Mouse (Mus musculus) midbrain, embryonic 11.5 days (tissue): ENCODE measurements at regions not wholly inside any gene's neighbourhood (a gene's known extent, or its start where the extent isn't known, plus 50 kb on each side); places are given as distances from the start of the nearest gene placed in this dataset.
A peak's percentile ranks its signal among the peaks of the same experiment; 100 is the strongest.

ENCODE experiments used
- ATAC-seq: fragments of 200-750 bp; cut with Nextera tagmentation; 2 replicates; pipeline ENCODE4 v1.8.0; 2017; ENCODE audit warnings: moderate TSS enrichment, moderate library complexity; ENCODE audit not compliant: low FRiP score
- DNase-seq: peaks from one replicate; pipeline ENCODE4 v3.0.0; 2015; ENCODE audit warnings: low spot score; ENCODE audit errors: missing footprints
- H3K27ac ChIP-seq: fragments of 300-500 bp; sonication (generic); 2 replicates; pipeline ENCODE4 v1.5.1; 2014; ENCODE audit warnings: low read depth, low read length
- H3K27me3 ChIP-seq: fragments of 300-500 bp; sonication (generic); 2 replicates; pipeline ENCODE4 v1.6.1; 2014; ENCODE audit warnings: mild to moderate bottlenecking, low read length, moderate library complexity, mixed read lengths; ENCODE audit not compliant: control insufficient read depth, insufficient read depth
- H3K36me3 ChIP-seq: fragments of 300-500 bp; sonication (generic); 2 replicates; pipeline ENCODE4 v1.6.1; 2014; ENCODE audit warnings: mild to moderate bottlenecking, low read length, moderate library complexity, mixed read lengths; ENCODE audit not compliant: control insufficient read depth, insufficient read depth
- H3K4me1 ChIP-seq: fragments of 300-500 bp; sonication (generic); 2 replicates; pipeline ENCODE4 v1.6.1; 2014; ENCODE audit warnings: low read length; ENCODE audit not compliant: control insufficient read depth, insufficient read depth
- H3K4me2 ChIP-seq: fragments of 300-500 bp; sonication (generic); 2 replicates; pipeline ENCODE4 v1.6.1; 2014; ENCODE audit warnings: mild to moderate bottlenecking, moderate library complexity
- H3K4me3 ChIP-seq: fragments of 300-500 bp; sonication (generic); 2 replicates; pipeline ENCODE4 v1.5.1; 2014; ENCODE audit warnings: low read depth, low read length
- H3K9ac ChIP-seq: fragments of 300-500 bp; sonication (generic); 2 replicates; pipeline ENCODE4 v1.6.1; 2014; ENCODE audit warnings: low read length
- H3K9me3 ChIP-seq: fragments of 300-500 bp; sonication (generic); 2 replicates; pipeline ENCODE4 v1.6.1; 2016; ENCODE audit warnings: low read length; ENCODE audit not compliant: control insufficient read depth
- WGBS: fragments of 180-500 bp; shearing (Covaris S2); extraction: QIAGEN DNeasy Blood & Tissue Kit; methylation state at CpG from one replicate; pipeline ENCODE4 v1.1.7; 2014; 5-methylcytosine and 5-hydroxymethylcytosine counted together

GRCm38 (mm10) chrX:61432276-61432675, 246.9 kb upstream of the Cdr1 start:
- DNase-seq (no peak), ATAC-seq (no peak)
- Histone ChIP-seq H3K9me3 (no peaks in the 10 kb centered on the region), H3K36me3 (no peaks in the 10 kb centered on the region), H3K27ac (no peak overlapping the region), H3K4me2 (no peak overlapping the region), H3K9ac (no peak overlapping the region), H3K27me3 (no peaks in the 10 kb centered on the region), H3K4me1 (no peaks in the 10 kb centered on the region), H3K4me3 (no peak overlapping the region)
- WGBS: 77% methylated on average over 1 of the region's 1 CpGs

GRCm38 (mm10) chrX:61425316-61425715, 240.0 kb upstream of the Cdr1 start:
- no peak overlapping the region for H3K4me3 ChIP-seq
- no peak overlapping the region for H3K4me2 ChIP-seq
- H3K27me3 ChIP-seq: no peaks in the 10 kb centered on the region
- H3K36me3 ChIP-seq: no peaks in the 10 kb centered on the region
- ATAC-seq (no peak), DNase-seq (no peak)
- no peak overlapping the region for H3K27ac ChIP-seq
- no peaks in the 10 kb centered on the region for H3K9me3 ChIP-seq
- H3K9ac ChIP-seq: no peak overlapping the region
- no peaks in the 10 kb centered on the region for H3K4me1 ChIP-seq

- no peak for DNase-seq
- Histone ChIP-seq H3K9me3 (no peaks in the 10 kb centered on the region), H3K4me1 (no peaks in the 10 kb centered on the region), H3K9ac (no peak overlapping the region), H3K4me2 (no peak overlapping the region), H3K4me3 (no peak overlapping the region), H3K27ac (no peak overlapping the region), H3K36me3 (no peaks in the 10 kb centered on the region), H3K27me3 (no peaks in the 10 kb centered on the region)
- peak; percentile 54; the same call in 1 of the 2 replicates for ATAC-seq
Measured at GRCm38 (mm10) chrX:61393154-61393553, 207.8 kb upstream of the Cdr1 start.

DNA sequence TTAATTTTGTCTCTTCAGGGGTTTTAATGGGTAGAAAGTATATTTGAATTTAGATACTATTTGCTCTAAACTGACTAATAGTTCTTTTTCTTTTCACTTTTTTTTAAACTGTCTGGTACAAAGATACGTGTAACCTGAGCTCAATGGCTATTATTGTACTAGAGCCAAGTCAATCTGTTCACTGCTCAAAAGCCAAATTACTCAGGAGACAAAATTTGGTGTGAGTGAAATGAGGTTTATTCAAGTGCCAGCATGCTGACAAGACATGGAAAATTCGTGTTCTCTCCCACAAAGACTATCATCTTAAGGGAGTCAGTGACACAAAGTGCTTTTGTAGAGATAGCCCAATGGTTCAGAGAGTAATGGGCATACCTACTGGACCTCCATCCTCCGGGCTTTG, 206.3 kb upstream of the Cdr1 start:
- H3K4me3 ChIP-seq: no peak overlapping the region
- H3K4me2 ChIP-seq: no peak overlapping the region
- no peak for DNase-seq
- H3K27me3 ChIP-seq: no peaks in the 10 kb centered on the region
- H3K27ac ChIP-seq: no peak overlapping the region
- H3K9me3 ChIP-seq: no peaks in the 10 kb centered on the region
- ATAC-seq: no peak
- WGBS: 63% methylated on average over 3 of the region's 3 CpGs
- H3K4me1 ChIP-seq: no peaks in the 10 kb centered on the region
- no peak overlapping the region for H3K9ac ChIP-seq
- H3K36me3 ChIP-seq: no peaks in the 10 kb centered on the region
